13 mouse cellular contexts compared by ENCODE assay signal in genomic region chr4:139116356-139117063, GRCm38 (mm10). TPM values are rescaled to one million over a fixed set of nuclear protein-coding genes. Genes with fewer than 3 reads are reported as not detected.
DNase-seq lines count a peak whose midpoint lies in the region; ATAC-seq lines count a peak whose summit lies in the region.
"Had no signal": no experiment of that assay in that cellular context is flagged by ENCODE, and none has a peak within 500 bp of the region (broad histone marks: within the 10 kb centered on the region; RNA-seq: fewer than 3 reads in every experiment).

No protein-coding gene starts in this region.

- ATAC-seq in forebrain, embryonic 16.5 days, result peak; percentile 18
- peak; percentile 90 for ATAC-seq in liver, embryonic 11.5 days (replicated peaks; ENCODE audit: low FRiP score)
- ATAC-seq in hindbrain, embryonic 11.5 days (ENCODE audit: low FRiP score), result no peak
- ATAC-seq: midbrain, embryonic 13.5 days had no signal

- H3K4me1 ChIP-seq in forebrain, embryonic 16.5 days (replicated peaks; ENCODE audit: control insufficient read depth, insufficient read depth, low read length), result peaks cover 5% of the 10 kb centered on the region
- H3K4me1 ChIP-seq in liver, embryonic 11.5 days (replicated peaks; ENCODE audit: control insufficient read depth, insufficient read depth, low read length), result peaks cover 70% of the 10 kb centered on the region
- no peaks in the 10 kb centered on the region for H3K4me1 ChIP-seq in hindbrain, embryonic 11.5 days (replicated peaks; ENCODE audit: control insufficient read depth, insufficient read depth, low read length)

- H3K4me3 ChIP-seq in forebrain, embryonic 16.5 days (replicated peaks; ENCODE audit: low read length), result no peak overlapping the region
- H3K4me3 ChIP-seq in liver, embryonic 11.5 days (ENCODE audit: low read depth, low read length), result no peak overlapping the region
- no peak overlapping the region for H3K4me3 ChIP-seq in hindbrain, embryonic 11.5 days (ENCODE audit: low read depth, low read length)
- H3K4me3 ChIP-seq: midbrain, embryonic 13.5 days had no signal

- H3K9ac ChIP-seq in forebrain, embryonic 16.5 days (replicated peaks; ENCODE audit: low read depth, low read length), result no peak overlapping the region
- 0 out of 2 replicates have a peak overlapping the region, but pooled peaks have one; percentile 8 for H3K9ac ChIP-seq in liver, embryonic 11.5 days (ENCODE audit: low read depth, low read length)
- H3K9ac ChIP-seq in hindbrain, embryonic 11.5 days (ENCODE audit: low read depth, low read length), result no peak overlapping the region
- H3K9ac ChIP-seq: midbrain, embryonic 13.5 days had no signal

- H3K9me3 ChIP-seq in forebrain, embryonic 16.5 days (ENCODE audit: control insufficient read depth, low read length), result no peaks in the 10 kb centered on the region
- H3K9me3 ChIP-seq in liver, embryonic 11.5 days (ENCODE audit: control insufficient read depth, low read length), result no peaks in the 10 kb centered on the region
- H3K9me3 ChIP-seq in hindbrain, embryonic 11.5 days (ENCODE audit: control insufficient read depth, low read length), result no peaks in the 10 kb centered on the region
- H3K9me3 ChIP-seq: midbrain, embryonic 13.5 days had no signal

- WGBS in forebrain, embryonic 16.5 days, result 55% methylated on average over 3 of the region's 3 CpGs
- 52% methylated on average over 3 of the region's 3 CpGs for WGBS in liver, embryonic 11.5 days
- 91% methylated on average over 3 of the region's 3 CpGs for WGBS in hindbrain, embryonic 11.5 days

- H3K27me3 ChIP-seq in forebrain, embryonic 16.5 days (replicated peaks; ENCODE audit: control insufficient read depth, insufficient read depth, low read length), result no peaks in the 10 kb centered on the region
- H3K27me3 ChIP-seq in liver, embryonic 11.5 days (replicated peaks; ENCODE audit: control insufficient read depth, insufficient read depth, low read length), result no peaks in the 10 kb centered on the region
- no peaks in the 10 kb centered on the region for H3K27me3 ChIP-seq in hindbrain, embryonic 11.5 days (ENCODE audit: control insufficient read depth, insufficient read depth, low read length)
- H3K27me3 ChIP-seq: midbrain, embryonic 13.5 days had no signal

- H3K27ac ChIP-seq in forebrain, embryonic 16.5 days (ENCODE audit: low read length), result no peak overlapping the region
- H3K27ac ChIP-seq in liver, embryonic 11.5 days (ENCODE audit: low read depth, low read length), result peak overlapping the region; percentile 78
- H3K27ac ChIP-seq in hindbrain, embryonic 11.5 days (ENCODE audit: low read depth, low read length), result no peak overlapping the region
- H3K27ac ChIP-seq: midbrain, embryonic 13.5 days had no signal

- DNase-seq in spleen, postnatal 36 days (ENCODE audit: low spot score in 2 of 2), result peak; percentile 23 to 25
- DNase-seq in spleen, postnatal 14 days (ENCODE audit: low spot score in 2 of 2), result no peak
- no peak for DNase-seq in liver, embryonic 11.5 days (ENCODE audit: low spot score)
- no peak for DNase-seq in hindbrain, embryonic 11.5 days (ENCODE audit: low spot score)
- DNase-seq in frontal cortex, adult 2 months (ENCODE audit: extremely low spot score in 1 of 2, low spot score in 1 of 2), result no peak
- no peak for DNase-seq in adrenal gland, adult (ENCODE audit: inconsistent age in 2 of 2, low spot score in 1 of 2)
- DNase-seq: adrenal gland, postnatal 10 days; spleen, adult 18-20 months; thymus, postnatal 36 days had no signal

- no peak overlapping the region for H3K4me2 ChIP-seq in forebrain, embryonic 16.5 days (ENCODE audit: low read length)
- peak overlapping the region; percentile 26 for H3K4me2 ChIP-seq in liver, embryonic 11.5 days
- no peak overlapping the region for H3K4me2 ChIP-seq in hindbrain, embryonic 11.5 days (replicated peaks; ENCODE audit: low read depth, low read length)
- H3K4me2 ChIP-seq: midbrain, embryonic 13.5 days had no signal

- no peaks in the 10 kb centered on the region for H3K36me3 ChIP-seq in forebrain, embryonic 16.5 days (ENCODE audit: control insufficient read depth, insufficient read depth)
- H3K36me3 ChIP-seq in liver, embryonic 11.5 days (ENCODE audit: control insufficient read depth, insufficient read depth, low read length), result no peaks in the 10 kb centered on the region
- no peaks in the 10 kb centered on the region for H3K36me3 ChIP-seq in hindbrain, embryonic 11.5 days (ENCODE audit: control insufficient read depth, insufficient read depth, low read length)
- H3K36me3 ChIP-seq: midbrain, embryonic 13.5 days had no signal

RNA-seq across cellular contexts. Expression of gene Minos1, which starts 14.4 kb away (rescaled TPM):
- polyA plus RNA-seq in forebrain, embryonic 16.5 days (2015; fragmentation: Nextera tagmentation; extraction: Ambion mirVana), result 355 and 370 TPM in 2 replicates
- 541 and 564 TPM in 2 replicates for polyA plus RNA-seq in liver, embryonic 11.5 days (2014; fragmentation: Nextera tagmentation; extraction: Ambion mirVana)
- 399 TPM in 2 replicates for polyA plus RNA-seq in hindbrain, embryonic 11.5 days (2014; fragmentation: Nextera tagmentation; extraction: Ambion mirVana)
- 162 and 170 TPM in 2 replicates for polyA plus RNA-seq in frontal cortex, adult 2 months (2012; rRNA removed)

RNA-seq across cellular contexts. Expression of gene Nbl1, which starts 23.7 kb away (rescaled TPM):
- polyA plus RNA-seq in forebrain, embryonic 16.5 days (2015; fragmentation: Nextera tagmentation; extraction: Ambion mirVana), result 27.0 and 30.3 TPM in 2 replicates
- polyA plus RNA-seq in liver, embryonic 11.5 days (2014; fragmentation: Nextera tagmentation; extraction: Ambion mirVana), result 4.0 and 5.0 TPM in 2 replicates
- polyA plus RNA-seq in hindbrain, embryonic 11.5 days (2014; fragmentation: Nextera tagmentation; extraction: Ambion mirVana), result 17.2 and 19.6 TPM in 2 replicates
- polyA plus RNA-seq in frontal cortex, adult 2 months (2012; rRNA removed), result 78.9 and 79.7 TPM in 2 replicates

RNA-seq across cellular contexts. Expression of gene Htr6, which starts 41.1 kb away (rescaled TPM):
- polyA plus RNA-seq in forebrain, embryonic 16.5 days (2015; fragmentation: Nextera tagmentation; extraction: Ambion mirVana), result 0.34 and 0.60 TPM in 2 replicates
- not detected in 2 replicates for polyA plus RNA-seq in liver, embryonic 11.5 days (2014; fragmentation: Nextera tagmentation; extraction: Ambion mirVana)
- polyA plus RNA-seq in hindbrain, embryonic 11.5 days (2014; fragmentation: Nextera tagmentation; extraction: Ambion mirVana), result not detected in 2 replicates
- polyA plus RNA-seq in frontal cortex, adult 2 months (2012; rRNA removed), result 6.2 and 6.6 TPM in 2 replicates
- polyA plus RNA-seq: heart, embryonic 14.5 days; liver, adult 2 months had no signal

Comparison
In these comparisons a context has a peak if more than half of its experiments do, and no peak if none do; other contexts are left out.
1. DNase-seq: peak in spleen, postnatal 36 days (2 of 2); none in spleen, postnatal 14 days (0 of 2), liver, embryonic 11.5 days (single experiment), hindbrain, embryonic 11.5 days (single experiment), frontal cortex, adult 2 months (0 of 2) and adrenal gland, adult (0 of 2).